Mouse (Mus musculus) retina, postnatal 1 day (tissue): ENCODE data around the gene Cd24a.

Experiments
- DNase-seq: peaks from one replicate; pipeline ENCODE4 v3.0.0-alpha.2; 2012

Gene Cd24a

DNA sequence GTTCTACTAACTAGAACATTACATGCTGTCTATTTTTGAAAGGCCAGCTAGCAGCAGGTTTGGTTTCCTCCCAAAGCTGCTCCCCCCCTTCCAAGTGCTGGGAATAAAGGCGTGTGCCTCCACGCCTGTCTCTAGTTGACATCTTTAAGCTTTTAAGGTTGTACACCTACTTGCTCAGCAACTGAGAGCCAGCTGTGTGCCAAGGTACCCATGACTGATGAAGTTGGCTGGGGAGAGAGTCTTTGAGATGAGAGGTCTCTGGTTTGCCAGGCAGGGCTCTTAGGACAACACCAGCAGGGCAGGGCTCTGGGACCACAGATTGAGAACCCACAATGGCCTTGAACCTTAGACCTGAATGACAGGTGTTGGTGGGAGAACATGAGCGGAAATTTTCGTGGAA lies 6.5 kb downstream of the Cd24a start:
- DNase-seq = no peak

DNA sequence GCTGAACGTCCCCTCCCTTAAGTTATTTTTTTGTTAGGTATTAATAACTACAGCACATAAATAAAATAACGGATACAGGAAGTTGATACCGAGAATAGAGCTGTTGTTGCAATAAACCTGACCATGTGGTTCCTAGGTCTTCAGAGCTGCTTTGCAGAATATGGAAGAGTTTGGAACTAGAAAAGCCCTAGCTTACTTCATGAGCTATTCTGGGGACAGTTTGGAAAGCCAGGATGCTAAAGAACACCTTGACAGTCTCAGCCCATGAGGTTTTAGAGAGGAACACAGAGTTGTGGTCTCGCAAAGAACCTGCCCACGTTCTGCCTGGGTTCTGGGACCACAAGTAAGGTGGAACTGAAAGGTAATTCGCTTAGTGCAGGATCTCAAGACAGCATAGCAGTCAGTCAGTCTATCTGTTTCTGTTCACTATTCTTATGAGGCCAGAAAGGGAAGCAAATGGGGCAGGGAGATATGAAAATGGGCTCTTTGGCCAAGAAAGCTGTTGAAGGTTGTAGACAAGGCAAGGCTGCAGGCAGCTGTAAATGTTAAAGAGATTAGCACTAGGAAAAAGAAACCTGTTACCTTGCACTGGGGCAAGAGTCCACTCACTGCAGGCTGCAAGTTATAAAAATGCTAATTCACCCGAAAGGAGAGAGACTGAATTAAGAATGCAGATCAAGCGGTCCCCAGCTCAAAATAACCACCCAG lies 10.5 kb downstream of the Cd24a start:
- no peak for DNase-seq

GRCm38 (mm10) chr10:43591477-43591876 lies 13.4 kb downstream of the Cd24a start:
- no peak for DNase-seq

DNA sequence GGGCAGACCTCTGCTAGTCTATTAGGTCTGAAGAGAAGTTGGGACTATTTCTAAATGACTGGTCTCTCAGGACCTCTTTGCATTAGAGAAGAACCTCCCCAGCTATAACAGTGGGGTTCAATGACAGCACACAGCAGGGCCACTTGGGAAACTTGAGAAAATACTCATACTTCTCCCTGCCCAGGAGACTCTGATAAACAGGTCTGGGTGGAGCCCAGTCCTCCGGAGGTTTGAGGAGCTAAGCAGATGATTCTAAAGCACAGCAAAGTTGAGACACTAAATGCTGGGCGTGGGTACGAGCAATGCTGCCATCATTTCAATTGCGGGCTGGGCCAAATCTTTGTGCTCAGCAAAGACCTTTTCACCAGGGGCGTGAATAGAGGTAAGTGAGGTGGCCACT lies 15.1 kb downstream of the Cd24a start:
- DNase-seq = no peak

DNA sequence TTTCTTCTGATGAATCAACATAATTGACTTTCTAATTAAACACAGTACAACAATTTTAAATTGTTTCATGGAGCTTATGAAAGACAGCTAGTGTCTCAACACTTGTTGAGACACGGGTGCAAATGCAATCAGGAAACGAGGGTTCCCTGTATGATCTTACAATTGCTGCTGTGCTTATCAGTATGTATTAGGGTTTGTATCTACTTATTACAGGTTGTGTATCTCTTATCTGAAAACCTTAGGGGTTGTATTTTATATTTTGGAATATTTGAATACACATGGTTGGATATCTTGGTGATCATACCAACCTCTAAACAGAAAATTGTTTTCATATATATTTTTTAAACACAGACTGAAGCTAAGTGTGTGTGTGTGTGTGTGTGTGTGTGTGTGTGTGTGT lies 16.1 kb downstream of the Cd24a start:
- no peak for DNase-seq

DNA sequence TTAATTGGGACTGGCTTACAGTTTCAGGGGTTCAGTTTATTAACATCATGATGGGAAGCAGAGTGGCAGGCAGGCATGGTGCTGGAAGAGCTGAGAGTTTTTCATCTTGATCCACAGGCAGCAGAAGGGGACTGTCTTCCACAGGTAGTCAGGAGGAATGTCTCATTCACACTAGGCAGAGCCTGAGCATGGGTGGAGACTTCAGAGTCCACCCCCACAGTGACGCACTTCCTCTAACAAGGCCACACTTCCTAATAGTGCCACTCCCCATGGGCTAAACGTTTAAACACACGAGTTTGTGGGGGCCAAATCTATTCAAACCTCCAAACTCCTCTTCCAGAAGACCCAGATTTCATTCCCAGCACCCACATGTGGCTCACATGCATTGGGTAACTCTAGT lies 16.8 kb downstream of the Cd24a start:
- no peak for DNase-seq

- no peak for DNase-seq
Observed at GRCm38 (mm10) chr10:43598067-43598726, 20.1 kb downstream of the Cd24a start.

DNA sequence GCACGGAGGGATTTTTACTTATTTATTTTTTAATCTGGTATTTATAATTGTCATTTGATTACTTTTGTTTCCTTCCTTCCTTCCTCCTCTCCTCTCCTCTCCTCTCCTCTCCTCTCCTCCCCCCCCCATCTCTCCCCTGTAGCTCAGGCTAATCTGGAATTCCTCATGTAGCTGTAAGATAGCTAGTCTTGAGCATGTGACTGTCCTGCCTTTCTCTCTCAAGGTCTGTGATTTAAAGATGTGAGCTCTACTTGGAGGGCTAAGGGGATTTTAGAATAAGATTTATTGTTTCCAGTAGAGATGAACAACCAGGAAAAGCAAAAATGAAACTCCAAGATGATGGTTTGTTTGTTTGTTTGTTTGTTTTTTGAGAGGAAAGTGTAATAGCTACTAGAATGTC lies 23.0 kb downstream of the Cd24a start:
- no peak for DNase-seq

- DNase-seq = no peak
Observed at GRCm38 (mm10) chr10:43601511-43602396, 23.7 kb downstream of the Cd24a start.

GRCm38 (mm10) chr10:43603975-43604686 lies 26.0 kb downstream of the Cd24a start:
- no peak for DNase-seq

GRCm38 (mm10) chr10:43604687-43605250 lies 26.7 kb downstream of the Cd24a start:
- no peak for DNase-seq

- DNase-seq = no peak
Observed at GRCm38 (mm10) chr10:43605901-43606300, 27.8 kb downstream of the Cd24a start.

DNA sequence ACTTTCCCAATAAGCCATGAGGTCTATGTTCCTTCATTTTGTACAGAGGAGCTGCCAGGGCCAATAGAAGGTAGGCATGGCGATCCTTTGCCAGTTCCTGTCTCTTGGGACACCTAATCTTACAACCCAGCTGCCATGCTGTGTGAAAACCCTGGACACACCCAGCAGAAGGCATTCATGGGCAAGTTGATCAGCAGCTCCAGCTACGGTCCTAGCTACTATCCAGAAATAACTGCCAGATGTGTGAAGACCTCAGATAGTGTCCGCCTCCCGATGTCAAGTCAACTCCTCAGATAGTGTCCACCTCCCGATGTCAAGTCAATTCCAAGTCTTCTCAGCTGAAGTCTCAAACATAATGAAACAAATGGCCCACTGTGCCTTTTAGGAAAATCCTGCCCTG lies 31.4 kb downstream of the Cd24a start:
- no peak for DNase-seq

DNA sequence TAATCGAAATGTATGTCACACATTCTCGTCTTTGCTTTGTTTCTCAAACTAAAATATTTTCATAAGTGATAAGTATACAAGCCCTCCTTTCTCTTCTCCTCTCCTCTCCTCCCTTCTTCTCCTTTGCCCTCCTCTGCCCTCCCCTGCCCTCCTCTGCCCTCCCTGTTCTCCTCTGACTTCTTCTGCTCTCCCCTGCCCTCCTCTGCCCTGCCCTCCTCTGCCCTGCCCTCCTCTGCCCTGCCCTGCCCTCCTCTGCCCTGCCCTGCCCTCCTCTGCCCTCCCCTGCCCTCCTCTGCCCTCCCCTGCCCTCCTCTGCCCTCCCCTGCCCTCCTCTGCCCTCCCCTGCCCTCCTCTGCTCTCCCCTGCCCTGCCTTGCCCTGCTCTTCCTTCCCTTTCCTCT lies 31.9 kb downstream of the Cd24a start:
- DNase-seq = no peak

GRCm38 (mm10) chr10:43611081-43611480 lies 33.0 kb downstream of the Cd24a start:
- DNase-seq = no peak

- peak; percentile 11 for DNase-seq
Observed at GRCm38 (mm10) chr10:43619059-43619531, 41.0 kb downstream of the Cd24a start.

DNA sequence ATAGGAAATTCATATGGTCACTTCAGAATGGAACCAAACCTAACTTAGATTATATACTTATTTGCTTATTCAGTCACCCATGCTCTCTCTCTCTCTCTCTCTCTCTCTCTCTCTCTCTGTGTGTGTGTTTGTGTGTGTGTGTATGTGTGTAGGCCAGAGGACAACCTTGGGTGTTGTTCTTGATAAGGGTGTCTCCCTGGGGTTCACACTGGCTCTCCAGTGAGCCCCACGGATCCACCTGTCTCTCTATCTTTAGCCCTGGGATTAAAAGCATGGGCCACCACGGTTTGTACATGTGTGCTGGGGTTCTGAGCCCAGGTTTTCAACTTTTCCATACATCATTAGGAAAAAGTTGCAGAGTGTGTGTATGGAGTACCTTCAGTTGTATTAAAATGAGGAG lies 41.9 kb downstream of the Cd24a start:
- DNase-seq = no peak

GRCm38 (mm10) chr10:43623510-43623909 lies 45.4 kb downstream of the Cd24a start:
- DNase-seq = no peak

DNA sequence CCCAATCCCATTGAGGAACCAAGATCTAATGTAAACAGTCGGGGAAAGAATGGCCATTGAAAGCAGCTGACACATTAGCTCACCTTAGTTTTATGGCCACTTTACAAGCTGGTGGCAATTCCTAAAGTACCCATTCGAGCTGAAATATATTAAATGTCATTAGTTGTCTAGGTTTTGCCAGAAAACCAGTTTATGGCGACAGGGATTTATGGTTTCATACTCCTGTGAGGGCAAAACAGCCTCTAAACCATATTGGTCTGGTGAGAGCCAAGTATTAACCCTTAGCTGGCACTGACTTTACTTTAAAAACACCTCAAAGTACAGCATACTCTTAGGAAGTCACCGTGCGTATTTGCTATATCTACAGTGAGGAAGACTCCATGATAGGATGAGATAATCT lies 46.3 kb downstream of the Cd24a start:
- no peak for DNase-seq

- no peak for DNase-seq
Observed at GRCm38 (mm10) chr10:43624791-43625398, 46.8 kb downstream of the Cd24a start.

GRCm38 (mm10) chr10:43625578-43625977 lies 47.5 kb downstream of the Cd24a start:
- no peak for DNase-seq

- no peak for DNase-seq
Observed at GRCm38 (mm10) chr10:43629216-43629615, 51.1 kb downstream of the Cd24a start.
